Mouse (Mus musculus): ENCODE results near the gene Rsph9. TPM values are rescaled to one million over a fixed set of nuclear protein-coding genes. Genes with fewer than 3 reads are reported as not detected.

Rsph9 gene
- total RNA-seq, 4 experiments from 2014 or later, result 6.0 to 21.4 (median 15.3) TPM

- DNase-seq, result peak; percentile 59
Observed at GRCm38 (mm10) chr17:46138563-46139236, 5.3 kb downstream of the Rsph9 start.

- no peak for DNase-seq
Observed at GRCm38 (mm10) chr17:46132862-46133261, 11.2 kb downstream of the Rsph9 start.

GRCm38 (mm10) chr17:46132058-46132718, 11.8 kb downstream of the Rsph9 start:
- DNase-seq, result peak; percentile 60

- no peak for DNase-seq
Observed at GRCm38 (mm10) chr17:46129741-46130498, 14.1 kb downstream of the Rsph9 start.

- no peak for DNase-seq
Observed at GRCm38 (mm10) chr17:46127814-46128493, 16.1 kb downstream of the Rsph9 start.

GRCm38 (mm10) chr17:46126608-46127007, 17.4 kb downstream of the Rsph9 start:
- peak; percentile 63 for DNase-seq

GRCm38 (mm10) chr17:46123953-46124700, 19.9 kb downstream of the Rsph9 start:
- DNase-seq, result no peak

GRCm38 (mm10) chr17:46123285-46123684, 20.7 kb downstream of the Rsph9 start:
- no peak for DNase-seq

- DNase-seq, result no peak
Observed at GRCm38 (mm10) chr17:46122791-46123190, 21.2 kb downstream of the Rsph9 start.

DNA sequence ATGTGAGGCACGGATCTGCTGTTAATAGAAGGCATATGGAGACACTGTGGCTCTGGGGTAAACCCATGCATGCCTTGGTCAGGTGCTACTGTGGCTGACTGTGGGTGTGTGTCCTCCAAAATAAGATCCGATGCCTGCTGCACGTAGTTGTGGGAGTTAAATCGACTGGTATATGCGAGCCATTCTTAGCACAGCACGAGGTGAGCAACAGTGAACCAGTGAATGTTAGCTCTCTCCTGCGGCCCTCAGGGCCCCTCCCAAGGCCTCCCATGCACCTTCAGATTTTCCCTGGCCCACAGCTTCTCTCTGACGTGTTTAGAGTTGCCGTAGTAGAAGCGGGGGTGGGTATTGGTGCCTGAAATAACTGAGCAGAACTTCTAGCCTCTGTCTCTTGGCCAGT, 24.4 kb downstream of the Rsph9 start:
- no peak for DNase-seq

DNA sequence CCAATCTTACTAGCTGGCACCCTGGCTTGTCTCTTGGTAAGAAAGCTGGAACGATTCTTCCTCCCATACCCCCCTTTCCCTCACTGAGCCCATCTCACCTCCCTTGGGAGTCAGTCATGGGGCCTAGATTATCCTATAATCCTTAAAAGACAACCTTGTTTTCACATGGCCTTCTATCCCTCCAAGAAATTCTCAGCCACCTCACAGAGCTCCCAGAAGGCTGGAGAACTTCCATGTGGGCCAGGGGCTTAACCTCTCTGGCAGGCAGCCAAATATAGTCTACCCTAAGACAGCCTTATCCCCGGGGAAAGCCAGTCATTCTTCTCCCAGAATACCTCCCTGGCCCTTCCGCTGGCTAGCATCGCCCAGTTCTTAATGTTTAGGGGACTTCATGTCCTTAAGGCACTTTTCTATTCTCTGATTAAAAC, 25.6 kb downstream of the Rsph9 start:
- no peak for DNase-seq

- DNase-seq, result no peak
Observed at GRCm38 (mm10) chr17:46117623-46118422, 26.2 kb downstream of the Rsph9 start.

DNA sequence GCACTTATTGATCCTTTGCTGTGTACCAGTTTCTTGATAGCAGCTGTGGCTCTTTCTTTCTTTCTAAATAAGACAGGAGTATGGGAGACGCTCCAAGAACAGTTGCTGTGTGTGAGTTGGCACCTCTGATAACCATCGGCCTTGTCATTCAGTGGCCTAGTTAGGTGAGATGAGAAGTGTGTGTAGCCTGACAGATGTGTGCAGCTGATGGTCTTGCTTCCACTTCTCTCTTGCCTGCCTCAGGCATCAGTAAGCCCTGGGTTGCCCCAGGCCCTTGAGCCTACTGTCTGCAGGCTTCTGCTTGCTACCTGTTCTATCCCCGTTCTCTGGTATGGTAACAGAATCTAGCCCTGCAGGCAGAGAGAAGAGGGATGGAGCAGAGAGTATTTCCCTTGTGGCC, 27.1 kb downstream of the Rsph9 start:
- DNase-seq, result no peak

- DNase-seq, result no peak
Observed at GRCm38 (mm10) chr17:46116138-46116537, 27.9 kb downstream of the Rsph9 start.

- no peak for DNase-seq
Observed at GRCm38 (mm10) chr17:46115489-46115888, 28.5 kb downstream of the Rsph9 start.

- peak; percentile 80 for DNase-seq
Observed at GRCm38 (mm10) chr17:46110402-46111289, 33.4 kb downstream of the Rsph9 start, which contains the start of gene Mrps18a. Gene Mrps18a, plus strand, starts transcription at chr17:46110986.

DNA sequence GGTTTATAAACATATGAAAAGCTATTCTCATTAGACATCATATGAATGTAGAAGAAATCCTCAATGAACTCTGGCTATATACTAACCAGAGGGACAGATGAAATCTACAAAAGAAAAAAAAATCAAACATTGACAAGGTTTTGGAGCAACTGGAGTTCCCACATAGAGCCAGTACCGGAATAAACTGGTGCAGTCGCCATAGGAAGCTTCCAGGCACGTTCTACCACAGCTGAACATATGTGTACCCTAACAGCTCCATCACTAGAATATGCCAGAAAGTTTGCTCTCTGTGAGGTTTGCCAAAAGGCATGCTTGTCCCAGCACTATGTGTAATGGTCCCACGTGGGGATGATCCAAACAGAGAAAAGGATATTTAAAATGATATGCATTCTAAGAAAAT, 35.7 kb downstream of the Rsph9 start:
- no peak for DNase-seq

GRCm38 (mm10) chr17:46104487-46104886, 39.5 kb downstream of the Rsph9 start:
- no peak for DNase-seq

DNA sequence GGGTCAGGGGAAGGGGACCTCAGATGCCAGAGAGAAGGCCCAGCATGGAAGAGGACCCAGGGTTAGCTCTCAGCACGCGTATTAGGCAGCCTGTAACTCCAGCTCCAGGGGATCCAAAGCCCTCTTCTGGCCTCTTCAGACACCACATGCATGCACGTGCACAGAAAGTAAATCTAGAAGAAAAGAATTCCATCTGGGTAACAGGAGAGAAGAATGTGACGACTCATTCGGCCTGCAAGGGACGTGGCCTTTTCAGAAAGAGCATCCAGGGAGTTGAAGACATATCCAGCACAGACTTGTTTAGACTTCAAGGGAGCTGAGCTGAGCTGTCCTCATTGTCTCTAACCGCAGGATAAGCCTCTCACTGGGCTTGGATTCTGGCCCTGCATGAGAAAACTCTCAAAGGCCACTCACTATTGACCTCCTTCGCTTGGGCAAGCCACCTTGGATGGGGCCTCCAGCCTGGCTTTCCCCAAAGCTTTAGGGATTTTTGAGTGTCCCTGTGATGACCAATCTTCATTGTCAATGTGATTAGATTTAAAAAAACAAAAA, 41.3 kb downstream of the Rsph9 start:
- DNase-seq, result no peak

DNA sequence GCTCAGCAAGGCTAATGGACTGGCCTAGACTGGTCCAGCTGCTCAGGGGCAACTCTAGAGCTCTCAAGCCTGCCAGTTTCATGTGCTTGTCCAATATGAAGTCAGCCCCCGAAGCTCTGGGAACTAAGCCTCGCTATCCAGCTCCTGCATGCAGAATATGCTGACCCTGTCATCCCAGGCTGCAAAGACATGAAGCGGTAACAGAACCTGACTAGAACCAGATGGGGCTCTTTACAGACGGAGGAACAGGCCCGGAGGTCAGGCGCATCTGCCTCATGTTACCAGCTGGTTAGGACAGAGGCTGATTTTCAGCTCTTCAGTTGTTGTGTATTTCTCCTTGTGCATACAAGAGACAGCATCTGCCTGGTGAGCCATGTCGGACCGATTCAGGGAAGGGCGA, 42.1 kb downstream of the Rsph9 start:
- DNase-seq, result no peak

Data from adrenal gland, adult 8-10 months (tissue).